Mouse (Mus musculus) CH12F3 (cell line): ENCODE measurements around the gene Zfp14.

ENCODE experiments used
- in situ Hi-C: fragments of 300-500 bp; cut with MboI; formaldehyde crosslinking; loops from 2 replicates; pipeline ENCODE4 v1.14.3; 2020; ENCODE audit warnings: low sequenced_read_pairs

The Zfp14 gene

GRCm38 (mm10) chr7:30030677-30031076 lies 20.5 kb downstream of the Zfp14 start:
- in situ Hi-C loops = no loop called here

GRCm38 (mm10) chr7:30028572-30028971 lies 22.6 kb downstream of the Zfp14 start:
- in situ Hi-C loops = no loop called here

DNA sequence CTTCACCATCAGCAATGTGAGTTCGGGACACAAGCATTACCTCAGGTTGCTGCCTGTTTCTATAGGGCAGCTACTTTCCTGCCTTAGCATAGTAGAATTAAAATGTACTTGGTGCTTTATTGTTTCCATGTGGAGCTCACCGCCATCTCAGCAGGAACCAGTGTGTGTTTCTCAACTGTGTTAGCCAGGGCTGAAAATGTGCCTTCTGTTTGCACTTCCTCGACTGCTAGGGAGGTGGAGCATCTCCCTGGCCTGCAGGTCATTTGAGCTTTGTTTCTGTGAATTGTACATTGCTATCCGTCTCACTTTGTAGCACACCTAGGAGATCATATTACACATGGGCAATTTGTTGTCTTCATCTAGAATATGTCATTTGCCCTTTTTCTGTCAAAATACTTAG lies 23.8 kb downstream of the Zfp14 start:
- in situ Hi-C loops = no loop called here

DNA sequence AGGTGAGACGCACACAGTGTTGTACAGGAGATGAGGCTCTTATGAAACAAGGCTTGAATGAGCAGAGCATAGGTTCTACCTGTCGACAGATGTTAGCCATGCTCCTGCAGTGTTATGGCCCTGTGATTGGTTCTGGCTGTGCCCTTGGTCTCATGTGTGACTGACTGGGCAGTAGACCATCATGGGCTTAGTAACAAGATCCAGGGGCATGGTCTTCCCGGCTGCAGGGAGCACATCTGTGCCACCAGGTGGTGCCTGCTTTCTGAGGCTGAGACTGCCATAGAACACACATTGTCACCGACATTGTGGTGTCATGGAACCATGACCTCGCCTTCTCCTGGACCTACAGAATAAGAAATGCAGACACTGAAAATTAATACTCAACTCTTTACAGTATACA lies 25.8 kb downstream of the Zfp14 start:
- in situ Hi-C loops = no loop called here

GRCm38 (mm10) chr7:30023800-30024199 lies 27.4 kb downstream of the Zfp14 start:
- in situ Hi-C loops = no loop called here

- in situ Hi-C loops = no loop called here
Observed at GRCm38 (mm10) chr7:30023324-30023723, 27.9 kb downstream of the Zfp14 start.

DNA sequence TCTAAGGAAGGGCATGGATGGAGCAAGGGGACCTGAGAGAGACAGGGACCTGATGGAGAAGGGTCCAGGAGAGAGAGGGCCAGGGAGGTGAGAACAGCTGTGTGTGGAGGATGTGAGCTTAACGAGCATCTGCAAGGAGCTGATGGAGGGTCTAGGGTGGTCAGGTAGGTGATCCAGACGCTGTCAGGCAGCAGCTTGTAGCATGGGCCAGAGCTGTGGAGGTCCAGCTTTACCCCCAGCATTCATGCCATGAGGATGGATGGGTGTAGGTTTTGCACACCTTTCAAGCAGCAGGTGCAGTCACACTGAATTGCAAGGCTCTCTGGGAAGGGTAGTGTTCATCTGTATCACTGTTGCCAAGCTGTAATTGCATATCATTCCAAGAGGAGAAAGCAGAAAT lies 31.6 kb downstream of the Zfp14 start:
- in situ Hi-C loops = no loop called here

GRCm38 (mm10) chr7:30017226-30017625 lies 34.0 kb downstream of the Zfp14 start:
- in situ Hi-C loops = no loop called here

GRCm38 (mm10) chr7:30012956-30013363 lies 38.2 kb downstream of the Zfp14 start:
- in situ Hi-C loops = no loop called here

- in situ Hi-C loops = no loop called here
Observed at GRCm38 (mm10) chr7:30010551-30011195, 40.5 kb downstream of the Zfp14 start.

GRCm38 (mm10) chr7:30009321-30010085 lies 41.7 kb downstream of the Zfp14 start:
- in situ Hi-C loops = no loop called here

- in situ Hi-C loops = no loop called here
Observed at GRCm38 (mm10) chr7:30008020-30008690, 43.0 kb downstream of the Zfp14 start.

DNA sequence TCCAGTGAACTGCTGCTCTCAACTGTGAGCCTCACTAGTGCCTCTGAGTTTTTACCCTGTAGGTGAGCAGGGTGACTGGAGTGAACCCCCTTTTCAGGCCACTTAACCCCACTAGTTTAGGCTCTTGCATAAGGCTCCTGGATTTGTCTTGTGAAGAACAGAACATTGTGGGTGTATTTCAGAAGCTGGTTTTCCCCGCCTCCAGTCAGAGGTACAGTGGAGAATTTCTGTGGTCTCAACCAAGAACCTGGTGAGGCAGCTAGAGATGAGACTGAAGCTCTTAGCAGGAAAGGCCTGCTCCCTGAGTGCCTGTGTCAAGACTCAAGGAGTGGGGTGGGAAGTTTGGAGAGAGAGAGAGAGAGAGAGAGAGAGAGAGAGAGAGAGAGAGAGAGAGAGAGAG lies 43.6 kb downstream of the Zfp14 start:
- in situ Hi-C loops = no loop called here

DNA sequence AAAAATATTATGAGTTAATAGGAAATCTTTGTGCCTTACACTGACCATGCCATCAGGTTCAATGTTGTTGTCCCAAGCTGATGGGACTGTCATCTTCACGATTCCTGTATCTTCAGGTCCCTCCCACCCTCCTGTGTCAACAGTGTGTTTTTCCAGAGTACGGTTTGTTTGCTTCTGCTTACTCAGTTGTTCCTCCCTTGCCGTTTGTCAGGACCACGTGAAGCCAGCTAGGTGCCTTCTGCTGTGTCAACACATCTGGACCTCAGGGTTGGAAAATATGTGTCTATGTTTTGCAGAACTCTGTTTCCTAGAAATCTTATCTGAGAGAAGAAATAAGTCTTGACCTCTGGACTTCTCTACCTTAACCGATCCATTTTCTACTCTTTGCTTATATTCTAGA lies 50.6 kb downstream of the Zfp14 start:
- in situ Hi-C loops = no loop called here

DNA sequence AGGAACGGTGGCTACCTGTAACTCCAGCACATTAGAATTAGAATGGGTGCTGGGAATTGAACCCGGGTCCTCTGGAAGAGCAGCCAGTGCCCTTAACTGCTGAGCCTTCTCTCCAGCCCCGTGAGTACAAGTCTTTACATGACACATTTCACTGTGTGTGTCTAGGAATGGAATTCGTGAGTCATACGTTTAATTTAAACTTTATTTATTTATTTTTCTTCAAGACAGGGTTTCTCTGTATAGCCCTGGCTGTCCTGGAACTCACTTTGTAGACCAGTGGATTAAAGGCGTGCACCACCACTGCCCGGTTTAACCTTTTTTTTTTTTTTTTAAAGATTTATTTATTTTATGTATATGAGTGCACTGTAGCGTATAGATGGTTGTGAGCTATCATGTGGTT lies 56.0 kb downstream of the Zfp14 start:
- in situ Hi-C loops = no loop called here

GRCm38 (mm10) chr7:29993340-29993739 lies 57.8 kb downstream of the Zfp14 start:
- in situ Hi-C loops = no loop called here

GRCm38 (mm10) chr7:29992698-29993097 lies 58.5 kb downstream of the Zfp14 start:
- in situ Hi-C loops = no loop called here

DNA sequence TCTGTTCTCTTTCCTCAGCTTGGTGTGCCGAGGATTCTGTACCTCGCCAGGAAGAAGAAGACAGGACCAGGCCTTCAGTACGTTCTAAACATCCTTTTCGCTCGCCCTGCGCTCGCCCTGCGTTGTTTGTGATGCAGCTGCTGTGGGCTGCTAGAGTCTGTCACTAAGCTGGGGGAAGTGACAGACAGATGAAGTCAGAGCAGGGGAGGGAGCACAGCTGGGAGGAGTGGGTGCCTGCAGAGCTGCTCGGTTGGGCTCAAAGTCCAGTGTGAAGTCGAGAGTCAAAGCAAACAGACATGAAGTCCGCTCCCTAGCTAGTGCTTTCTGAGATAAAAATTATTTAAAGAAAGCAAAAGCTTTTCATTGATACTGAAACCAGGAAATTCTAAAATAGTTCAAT lies 62.1 kb downstream of the Zfp14 start:
- in situ Hi-C loops = no loop called here

DNA sequence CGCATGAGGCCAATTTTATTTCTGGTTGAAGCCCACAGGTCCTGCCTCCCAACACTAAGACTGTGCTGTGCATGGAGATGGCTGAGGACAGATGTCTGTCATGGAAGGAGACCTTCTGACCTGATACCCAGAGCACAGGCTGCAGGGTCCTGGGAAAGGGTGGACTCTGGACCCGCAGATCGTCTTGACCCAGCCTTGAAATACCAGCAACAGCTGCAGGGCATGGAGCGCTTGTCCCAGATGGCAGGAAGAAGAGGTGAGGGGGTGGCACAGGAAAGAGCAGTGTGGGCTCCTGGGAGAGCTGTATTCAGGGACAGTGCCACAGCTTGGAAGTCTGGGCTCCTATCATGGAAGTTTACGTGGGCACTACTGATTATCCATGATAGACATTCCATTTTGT lies 63.6 kb downstream of the Zfp14 start:
- in situ Hi-C loops = no loop called here
